Mouse (Mus musculus): ENCODE results near the gene Kcnh1. TPM values are rescaled to one million over a fixed set of nuclear protein-coding genes. Genes with fewer than 3 reads are reported as not detected.

The Kcnh1 gene
- total and polyA plus RNA-seq, 2 experiments from 2014 or later, result 2.9 to 5.9 TPM

DNA sequence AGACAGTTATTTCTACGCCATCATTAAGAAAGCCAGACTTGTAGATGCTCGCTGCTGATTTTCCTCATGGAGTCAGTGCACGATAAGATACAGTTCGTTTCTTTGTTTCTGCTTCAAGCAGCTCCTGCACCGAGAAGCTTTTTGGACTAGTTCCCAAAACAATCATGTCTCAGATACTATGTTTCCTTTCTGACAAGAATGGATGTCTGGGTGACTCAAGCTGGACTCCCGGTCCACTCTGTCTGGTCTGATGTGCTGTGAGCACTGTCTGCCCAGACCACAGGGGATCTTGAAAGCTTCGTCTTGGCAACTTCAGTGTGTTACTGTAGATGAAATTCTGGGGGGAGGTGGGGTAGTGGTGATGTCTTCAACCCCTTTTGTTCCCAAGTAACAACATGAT is 109.8 kb downstream of the Kcnh1 start:
- Histone ChIP-seq H3K27me3 (ENCODE audit: insufficient read depth, low read length) (no peaks in the 10 kb centered on the region), H3K27ac (ENCODE audit: low read depth, low read length) (no peak overlapping the region), H3K4me1 (ENCODE audit: insufficient read depth, low read length) (no peaks in the 10 kb centered on the region), H3K9ac (replicated peaks; ENCODE audit: low read length, poor library complexity, severe bottlenecking) (no peak overlapping the region), H3K36me3 (ENCODE audit: insufficient read depth, low read length) (no peaks in the 10 kb centered on the region), H3K4me3 (ENCODE audit: low read depth, low read length) (no peak overlapping the region), H3K4me2 (ENCODE audit: low read depth, low read length, poor library complexity, severe bottlenecking) (no peak overlapping the region), H3K9me3 (ENCODE audit: low read length) (no peaks in the 10 kb centered on the region)
- TF ChIP-seq CTCF (IDR thresholded peaks at IDR 0.05), result no peak
- WGBS, result 75% methylated on average over 7 of the region's 7 CpGs
- DNase-seq (ENCODE audit: low spot score) (peak; percentile 47), ATAC-seq (ENCODE audit: low FRiP score) (no peak)

- H3K27me3 ChIP-seq (ENCODE audit: insufficient read depth, low read length), result no peaks in the 10 kb centered on the region
- no peaks in the 10 kb centered on the region for H3K9me3 ChIP-seq (ENCODE audit: low read length)
- no peak overlapping the region for H3K4me3 ChIP-seq (ENCODE audit: low read depth, low read length)
- 60% methylated on average over 2 of the region's 2 CpGs for WGBS
- ATAC-seq (ENCODE audit: low FRiP score) (no peak), DNase-seq (ENCODE audit: low spot score) (no peak)
- no peak overlapping the region for H3K4me2 ChIP-seq (ENCODE audit: low read depth, low read length, poor library complexity, severe bottlenecking)
- H3K9ac ChIP-seq (replicated peaks; ENCODE audit: low read length, poor library complexity, severe bottlenecking), result no peak overlapping the region
- no peaks in the 10 kb centered on the region for H3K4me1 ChIP-seq (ENCODE audit: insufficient read depth, low read length)
- TF ChIP-seq CTCF (IDR thresholded peaks at IDR 0.05), result no peak
- H3K27ac ChIP-seq (ENCODE audit: low read depth, low read length), result no peak overlapping the region
- no peaks in the 10 kb centered on the region for H3K36me3 ChIP-seq (ENCODE audit: insufficient read depth, low read length)
Measured at GRCm38 (mm10) chr1:192303615-192304014, 113.0 kb downstream of the Kcnh1 start.

GRCm38 (mm10) chr1:192305155-192305554 is 114.6 kb downstream of the Kcnh1 start:
- no peak overlapping the region for H3K9ac ChIP-seq (replicated peaks; ENCODE audit: low read length, poor library complexity, severe bottlenecking)
- no peak overlapping the region for H3K4me3 ChIP-seq (ENCODE audit: low read depth, low read length)
- H3K27ac ChIP-seq (ENCODE audit: low read depth, low read length), result no peak overlapping the region
- DNase-seq (ENCODE audit: low spot score), result no peak
- H3K4me1 ChIP-seq (ENCODE audit: insufficient read depth, low read length), result no peaks in the 10 kb centered on the region
- WGBS, result 89% methylated on average over 1 of the region's 1 CpGs
- H3K9me3 ChIP-seq (ENCODE audit: low read length), result no peaks in the 10 kb centered on the region
- H3K27me3 ChIP-seq (ENCODE audit: insufficient read depth, low read length), result no peaks in the 10 kb centered on the region
- no peaks in the 10 kb centered on the region for H3K36me3 ChIP-seq (ENCODE audit: insufficient read depth, low read length)
- H3K4me2 ChIP-seq (ENCODE audit: low read depth, low read length, poor library complexity, severe bottlenecking), result no peak overlapping the region
- no peak for TF ChIP-seq CTCF (IDR thresholded peaks at IDR 0.05)
- no peak for ATAC-seq (ENCODE audit: low FRiP score)

DNA sequence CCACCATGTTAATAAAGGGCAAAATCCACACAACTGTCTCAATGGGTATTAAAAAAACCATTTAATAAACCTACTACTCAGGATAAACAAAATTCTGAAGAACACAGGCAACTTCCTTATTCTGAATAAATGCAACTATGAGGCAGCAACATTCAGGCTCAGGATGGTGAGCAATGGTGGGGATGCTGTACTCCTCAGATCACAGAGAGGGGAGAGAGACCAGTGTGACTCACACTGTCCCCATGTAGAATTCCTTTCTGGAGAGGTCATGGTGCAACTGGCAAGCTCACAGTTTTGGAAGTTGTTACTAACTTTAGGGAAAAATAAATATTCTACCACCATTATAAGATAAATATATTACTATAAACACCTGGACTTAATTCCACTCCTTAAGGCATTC is 116.5 kb downstream of the Kcnh1 start:
- no peak overlapping the region for H3K27ac ChIP-seq (ENCODE audit: low read depth, low read length)
- DNase-seq (ENCODE audit: low spot score) (no peak), ATAC-seq (ENCODE audit: low FRiP score) (no peak)
- H3K4me3 ChIP-seq (ENCODE audit: low read depth, low read length), result no peak overlapping the region
- no peak for TF ChIP-seq CTCF (IDR thresholded peaks at IDR 0.05)
- no peaks in the 10 kb centered on the region for H3K27me3 ChIP-seq (ENCODE audit: insufficient read depth, low read length)
- no peaks in the 10 kb centered on the region for H3K36me3 ChIP-seq (ENCODE audit: insufficient read depth, low read length)
- H3K4me2 ChIP-seq (ENCODE audit: low read depth, low read length, poor library complexity, severe bottlenecking), result no peak overlapping the region
- no peaks in the 10 kb centered on the region for H3K9me3 ChIP-seq (ENCODE audit: low read length)
- H3K4me1 ChIP-seq (ENCODE audit: insufficient read depth, low read length), result no peaks in the 10 kb centered on the region
- no peak overlapping the region for H3K9ac ChIP-seq (replicated peaks; ENCODE audit: low read length, poor library complexity, severe bottlenecking)

DNA sequence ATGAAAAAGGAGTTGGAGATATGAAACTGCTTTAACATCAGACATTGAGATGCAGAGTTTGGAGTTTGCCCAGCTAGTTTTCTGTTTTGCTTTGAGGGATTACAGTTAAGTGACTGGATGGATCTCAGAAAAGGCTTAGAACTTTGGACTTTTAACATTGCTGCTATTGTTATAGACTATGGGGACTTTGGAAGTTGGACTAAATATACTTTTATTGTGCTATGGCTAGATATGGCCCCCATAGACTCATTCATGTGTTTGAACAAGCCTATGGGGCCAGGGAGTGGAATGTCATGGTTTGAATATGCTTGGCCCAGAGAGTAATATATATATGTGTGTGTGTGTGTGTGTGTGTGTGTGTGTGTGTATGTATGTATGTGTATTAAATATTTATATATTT is 120.7 kb downstream of the Kcnh1 start:
- DNase-seq (ENCODE audit: low spot score) (no peak), ATAC-seq (ENCODE audit: low FRiP score) (no peak)
- no peaks in the 10 kb centered on the region for H3K9me3 ChIP-seq (ENCODE audit: low read length)

GRCm38 (mm10) chr1:192311851-192312438 is 121.4 kb downstream of the Kcnh1 start:
- H3K9me3 ChIP-seq (ENCODE audit: low read length), result no peaks in the 10 kb centered on the region
- H3K9ac ChIP-seq (replicated peaks; ENCODE audit: low read length, poor library complexity, severe bottlenecking), result no peak overlapping the region; the same call in 1 of the 2 replicates
- H3K4me2 ChIP-seq (ENCODE audit: low read depth, low read length, poor library complexity, severe bottlenecking), result no peak overlapping the region
- TF ChIP-seq CTCF (IDR thresholded peaks at IDR 0.05), result no peak
- H3K4me3 ChIP-seq (ENCODE audit: low read depth, low read length), result no peak overlapping the region
- H3K27me3 ChIP-seq (ENCODE audit: insufficient read depth, low read length), result no peaks in the 10 kb centered on the region
- ATAC-seq (ENCODE audit: low FRiP score) (no peak), DNase-seq (ENCODE audit: low spot score) (no peak)
- H3K36me3 ChIP-seq (ENCODE audit: insufficient read depth, low read length), result no peaks in the 10 kb centered on the region
- H3K4me1 ChIP-seq (ENCODE audit: insufficient read depth, low read length), result peaks cover 4% of the 10 kb centered on the region; the same call in 1 of the 2 replicates
- no peak overlapping the region for H3K27ac ChIP-seq (ENCODE audit: low read depth, low read length)
- 72% methylated on average over 6 of the region's 6 CpGs for WGBS

More for the DNA sequence above, 120.7 kb downstream of the Kcnh1 start:
- no peaks in the 10 kb centered on the region for H3K36me3 ChIP-seq (ENCODE audit: insufficient read depth, low read length)
- TF ChIP-seq CTCF (IDR thresholded peaks at IDR 0.05), result no peak
- H3K27me3 ChIP-seq (ENCODE audit: insufficient read depth, low read length), result no peaks in the 10 kb centered on the region
- no peak overlapping the region for H3K4me2 ChIP-seq (ENCODE audit: low read depth, low read length, poor library complexity, severe bottlenecking)
- H3K4me3 ChIP-seq (ENCODE audit: low read depth, low read length), result no peak overlapping the region
- no peak overlapping the region for H3K27ac ChIP-seq (ENCODE audit: low read depth, low read length)
- H3K4me1 ChIP-seq (ENCODE audit: insufficient read depth, low read length), result peaks cover 4% of the 10 kb centered on the region; the same call in 1 of the 2 replicates
- H3K9ac ChIP-seq (replicated peaks; ENCODE audit: low read length, poor library complexity, severe bottlenecking), result no peak overlapping the region
